Mouse (Mus musculus): ENCODE measurements around the gene Tmem204.

- TF ChIP-seq HCFC1 (IDR thresholded peaks at IDR 0.05; ENCODE audit: borderline replicate concordance, insufficient read depth, low read length) (no peak), ZNF384 (IDR thresholded peaks at IDR 0.05; ENCODE audit: low read depth, low read length) (no peak), ZC3H11A (IDR thresholded peaks at IDR 0.05; ENCODE audit: borderline replicate concordance, low read depth, low read length) (no peak), MAFK (IDR thresholded peaks at IDR 0.05; ENCODE audit: insufficient read depth, low read depth, low read length) (no peak), CHD2 (IDR thresholded peaks at IDR 0.05; ENCODE audit: low read depth, low read length) (no peak)
Observed at GRCm38 (mm10) chr17:25090450-25090849, 7.1 kb upstream of the Tmem204 start.

Measured in ES-E14 (cell line).